ENCODE assay signal across 8 mouse cellular contexts in genomic region chr10:59166104-59166944, GRCm38 (mm10). TPM values are rescaled to one million over a fixed set of nuclear protein-coding genes. Genes with fewer than 3 reads are reported as not detected.
DNase-seq lines count a peak whose midpoint lies in the region; ATAC-seq and TF ChIP-seq lines count a peak whose summit lies in the region.

No protein-coding gene starts in this region.

- H3K9ac ChIP-seq in kidney, postnatal 0 days (ENCODE audit: low read depth, low read length), result no peak overlapping the region
- no peak overlapping the region; the same call in 1 of the 2 replicates for H3K9ac ChIP-seq in liver, embryonic 13.5 days

- H3K27me3 ChIP-seq in kidney, postnatal 0 days (ENCODE audit: insufficient read depth, low read length), result no peaks in the 10 kb centered on the region
- no peaks in the 10 kb centered on the region for H3K27me3 ChIP-seq in liver, embryonic 13.5 days

- no peak overlapping the region for H3K4me3 ChIP-seq in kidney, postnatal 0 days (replicated peaks; ENCODE audit: low read depth, low read length)
- H3K4me3 ChIP-seq in liver, embryonic 13.5 days (replicated peaks), result no peak overlapping the region

- H3K4me1 ChIP-seq in kidney, postnatal 0 days (replicated peaks; ENCODE audit: insufficient read depth, low read length), result no peaks in the 10 kb centered on the region
- H3K4me1 ChIP-seq in liver, embryonic 13.5 days (replicated peaks), result peaks cover 39% of the 10 kb centered on the region

- no peak overlapping the region for H3K4me2 ChIP-seq in kidney, postnatal 0 days (ENCODE audit: low read length)
- peak overlapping the region; percentile 44 for H3K4me2 ChIP-seq in liver, embryonic 13.5 days

- peak; percentile 70; the same call in 1 of the 2 replicates for TF ChIP-seq CTCF in brain, embryonic 14.5 days (IDR thresholded peaks at IDR 0.05; ENCODE audit: borderline replicate concordance, extremely low read depth, insufficient read depth, insufficient read length)
- TF ChIP-seq CTCF in kidney, postnatal 0 days (IDR thresholded peaks at IDR 0.05; ENCODE audit: low read depth), result peak; percentile 88

- WGBS in kidney, postnatal 0 days, result 69% methylated on average over 14 of the region's 14 CpGs
- 48% methylated on average over 14 of the region's 14 CpGs for WGBS in liver, embryonic 13.5 days (ENCODE audit: insufficient replicate concordance)

- TF ChIP-seq POLR2A in brain, embryonic 14.5 days (IDR thresholded peaks at IDR 0.05; ENCODE audit: borderline replicate concordance, extremely low read depth, insufficient read depth, insufficient read length, poor library complexity, severe bottlenecking), result no peak

- no peaks in the 10 kb centered on the region for H3K9me3 ChIP-seq in kidney, postnatal 0 days (replicated peaks; ENCODE audit: low read length)
- no peaks in the 10 kb centered on the region for H3K9me3 ChIP-seq in liver, embryonic 13.5 days (replicated peaks)

- peak; percentile 29 to 42 for DNase-seq in adrenal gland, adult 18-20 months (ENCODE audit: low spot score in 2 of 2)
- no peak for DNase-seq in adrenal gland, adult 8-10 months
- DNase-seq in 416B (ENCODE audit: low read depth), result peak; percentile 49
- peak; percentile 72 for DNase-seq in brain, embryonic 14.5 days (ENCODE audit: low read depth)
- DNase-seq in kidney, postnatal 0 days (ENCODE audit: low spot score), result peak; percentile 84
- peak; percentile 17 for DNase-seq in liver, embryonic 13.5 days
- DNase-seq in right cerebral cortex, postnatal 10 days (ENCODE audit: low spot score in 2 of 2), result peak; percentile 60 to 67

- H3K27ac ChIP-seq in kidney, postnatal 0 days, result no peak overlapping the region
- no peak overlapping the region for H3K27ac ChIP-seq in liver, embryonic 13.5 days

- peak; percentile 72 for ATAC-seq in erythroid progenitor cell, adult 5-6 weeks (replicated peaks; ENCODE audit: low FRiP score, poor library complexity, severe bottlenecking)
- no peak for ATAC-seq in kidney, postnatal 0 days (replicated peaks; ENCODE audit: low FRiP score, low read depth)
- ATAC-seq in liver, embryonic 13.5 days (ENCODE audit: low read depth), result peak; percentile 69

- H3K36me3 ChIP-seq in kidney, postnatal 0 days (ENCODE audit: insufficient read depth, low read length), result 0 out of 2 replicates have a peak, but pooled peaks cover 4% of the 10 kb centered on the region
- no peaks in the 10 kb centered on the region for H3K36me3 ChIP-seq in liver, embryonic 13.5 days

RNA-seq across cellular contexts. Expression of gene Sept10, which starts 55.3 kb away (rescaled TPM):
- total RNA-seq in adrenal gland, adult 18-20 months (2021), result 10 to 100 TPM; 36.5 to 38.8 TPM
- total RNA-seq in adrenal gland, adult 8-10 months (2022), result 10 to 100 TPM; 39.3 to 54.2 (median 49.7) TPM
- polyA plus RNA-seq in brain, embryonic 14.5 days (2012; rRNA removed), result 22.1 and 27.1 TPM in 2 replicates
- total RNA-seq in erythroid progenitor cell, adult 5-6 weeks (2015; ENCODE audit: low replicate concordance), result not detected in 2 replicates
- 2.4 TPM in 1 of 2 replicates, not detected in the other for total RNA-seq in erythroid progenitor cell, adult 5-6 weeks (2017; ENCODE audit: low replicate concordance)
- polyA plus RNA-seq in kidney, postnatal 0 days (2015; fragmentation: Nextera tagmentation; extraction: Ambion mirVana), result 60.8 and 62.7 TPM in 2 replicates
- 11.5 and 14.3 TPM in 2 replicates for polyA plus RNA-seq in liver, embryonic 13.5 days (2015; fragmentation: Nextera tagmentation; extraction: Ambion mirVana)

RNA-seq across cellular contexts. Expression of gene Sowahc, which starts 55.4 kb away (rescaled TPM):
- total RNA-seq in adrenal gland, adult 18-20 months (2021), result 10 to 100 TPM; 34.8 to 56.6 TPM
- 10 to 100 TPM; 23.1 to 42.2 (median 35.8) TPM for total RNA-seq in adrenal gland, adult 8-10 months (2022)
- polyA plus RNA-seq in brain, embryonic 14.5 days (2012; rRNA removed), result 6.8 and 9.5 TPM in 2 replicates
- total RNA-seq in erythroid progenitor cell, adult 5-6 weeks (2015; ENCODE audit: low replicate concordance), result 2.5 and 3.4 TPM in 2 replicates
- total RNA-seq in erythroid progenitor cell, adult 5-6 weeks (2017; ENCODE audit: low replicate concordance), result 2.1 and 3.6 TPM in 2 replicates
- 7.6 and 8.7 TPM in 2 replicates for polyA plus RNA-seq in kidney, postnatal 0 days (2015; fragmentation: Nextera tagmentation; extraction: Ambion mirVana)
- polyA plus RNA-seq in liver, embryonic 13.5 days (2015; fragmentation: Nextera tagmentation; extraction: Ambion mirVana), result 1.5 and 2.1 TPM in 2 replicates

Comparison
In these comparisons a context has a peak if more than half of its experiments do, and no peak if none do; other contexts are left out.
1. RNA of gene Sept10, which starts 55.3 kb away (total RNA-seq): 39.3 to 54.2 TPM in adrenal gland, adult 8-10 months and 36.5 to 38.8 TPM in adrenal gland, adult 18-20 months; 2.4 TPM in erythroid progenitor cell, adult 5-6 weeks; every median in the first group is over 10 times any median in the second.
2. RNA of gene Sowahc, which starts 55.4 kb away (total RNA-seq): 34.8 to 56.6 TPM in adrenal gland, adult 18-20 months and 23.1 to 42.2 TPM in adrenal gland, adult 8-10 months; 2.1 to 3.6 TPM in erythroid progenitor cell, adult 5-6 weeks; every median in the first group is over 4 times any median in the second.